Mouse (Mus musculus) kidney, adult 8-10 months (tissue): ENCODE results near the gene Cnih2.
A peak's percentile ranks its signal among the peaks of the same experiment; 100 is the strongest.

Experiments used
- DNase-seq, 2 experiments: peaks; one replicate each; pipeline ENCODE4 v3.0.0; 2022

Cnih2 gene

GRCm38 (mm10) chr19:5067867-5068569 lies 30.3 kb downstream of the Cnih2 start, which contains the start of gene Cd248:
Gene Cd248, plus strand, starts transcription at chr19:5068078.
- DNase-seq = peak in 1 of 2 experiments; percentile 49

GRCm38 (mm10) chr19:5067040-5067799 lies 31.1 kb downstream of the Cnih2 start:
- no peak for DNase-seq

- DNase-seq = no peak
These were observed 33.2 kb downstream of the Cnih2 start for GRCm38 (mm10) chr19:5065104-5065503.

GRCm38 (mm10) chr19:5062446-5062845 lies 35.9 kb downstream of the Cnih2 start:
- DNase-seq = no peak

- no peak for DNase-seq
These were observed 36.3 kb downstream of the Cnih2 start for GRCm38 (mm10) chr19:5062041-5062440.

- DNase-seq = no peak
These were observed 37.7 kb downstream of the Cnih2 start for GRCm38 (mm10) chr19:5060365-5061330.

- DNase-seq = no peak
These were observed 39.2 kb downstream of the Cnih2 start for GRCm38 (mm10) chr19:5058801-5059771.

- no peak for DNase-seq
These were observed 40.2 kb downstream of the Cnih2 start for GRCm38 (mm10) chr19:5057876-5058775.

GRCm38 (mm10) chr19:5056251-5056650 lies 42.1 kb downstream of the Cnih2 start:
- peak in 1 of 2 experiments; percentile 20 for DNase-seq

GRCm38 (mm10) chr19:5053909-5054308 lies 44.4 kb downstream of the Cnih2 start:
- DNase-seq = peak in 1 of 2 experiments; percentile 38

GRCm38 (mm10) chr19:5052853-5053252 lies 45.5 kb downstream of the Cnih2 start:
- DNase-seq = no peak

GRCm38 (mm10) chr19:5052166-5052822 lies 46.0 kb downstream of the Cnih2 start:
- DNase-seq = no peak

GRCm38 (mm10) chr19:5051515-5051914 lies 46.8 kb downstream of the Cnih2 start:
- DNase-seq = no peak

GRCm38 (mm10) chr19:5051031-5051430 lies 47.3 kb downstream of the Cnih2 start:
- DNase-seq = no peak

- peak; percentile 46 to 48 for DNase-seq
These were observed 48.0 kb downstream of the Cnih2 start, which contains the start of gene Rin1 for GRCm38 (mm10) chr19:5050047-5050905. Gene Rin1, plus strand, starts transcription at chr19:5050481.

GRCm38 (mm10) chr19:5049325-5049724 lies 49.0 kb downstream of the Cnih2 start:
- no peak for DNase-seq

- DNase-seq = no peak
These were observed 49.9 kb downstream of the Cnih2 start for GRCm38 (mm10) chr19:5048138-5049056.

- DNase-seq = no peak
These were observed 52.8 kb downstream of the Cnih2 start for GRCm38 (mm10) chr19:5045531-5045930.
